Mouse (Mus musculus): ENCODE measurements around the gene Acot11. TPM values are rescaled to one million over a fixed set of nuclear protein-coding genes. Genes with fewer than 3 reads are reported as not detected.
"Not testable (repeated sequence)": the region's sequence is repeated elsewhere in the genome, so short reads cannot be mapped to it uniquely, and the experiment has no call there.

The Acot11 gene
- polyA plus RNA-seq, 1 experiment = 386 TPM

GRCm38 (mm10) chr4:106794247-106794646 is 10.6 kb downstream of the Acot11 start:
- H3K4me3 ChIP-seq (ENCODE audit: insufficient read depth, low read depth, low read length) = no peak overlapping the region
- H3K27ac ChIP-seq (replicated peaks; ENCODE audit: low read depth, low read length) = no peak overlapping the region
- H3K4me1 ChIP-seq (ENCODE audit: control insufficient read depth, insufficient read depth, insufficient read length, low read length) = 0 out of 2 replicates have a peak, but pooled peaks cover 2% of the 10 kb centered on the region

GRCm38 (mm10) chr4:106793826-106794225 is 11.0 kb downstream of the Acot11 start:
- H3K4me1 ChIP-seq (ENCODE audit: control insufficient read depth, insufficient read depth, insufficient read length, low read length); H3K4me3 ChIP-seq (ENCODE audit: insufficient read depth, low read depth, low read length); H3K27ac ChIP-seq (replicated peaks; ENCODE audit: low read depth, low read length): not testable (repeated sequence)

DNA sequence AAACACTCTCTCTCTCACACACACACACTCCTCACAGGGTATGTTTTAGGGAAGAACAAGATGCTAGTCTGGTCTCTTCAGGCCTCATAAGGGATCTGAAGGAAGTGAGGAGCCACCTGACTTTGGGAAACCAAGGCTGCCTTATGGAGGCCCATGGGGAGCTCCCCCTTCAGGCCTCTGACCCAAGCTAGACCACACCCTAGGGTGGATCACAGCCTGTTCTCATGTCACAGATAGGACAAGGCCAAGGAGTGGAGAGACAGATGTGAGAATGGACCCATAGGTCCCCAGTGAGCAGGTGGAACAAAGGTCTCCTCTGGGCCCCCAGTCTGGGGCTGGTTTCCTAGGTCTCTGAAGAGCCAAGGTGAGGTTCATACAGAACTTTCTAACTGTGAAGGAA is 12.5 kb downstream of the Acot11 start:
- H3K4me1 ChIP-seq (ENCODE audit: control insufficient read depth, insufficient read depth, insufficient read length, low read length) = peaks cover 5% of the 10 kb centered on the region; the same call in 1 of the 2 replicates
- H3K4me3 ChIP-seq (ENCODE audit: insufficient read depth, low read depth, low read length) = no peak overlapping the region
- no peak overlapping the region for H3K27ac ChIP-seq (replicated peaks; ENCODE audit: low read depth, low read length)

DNA sequence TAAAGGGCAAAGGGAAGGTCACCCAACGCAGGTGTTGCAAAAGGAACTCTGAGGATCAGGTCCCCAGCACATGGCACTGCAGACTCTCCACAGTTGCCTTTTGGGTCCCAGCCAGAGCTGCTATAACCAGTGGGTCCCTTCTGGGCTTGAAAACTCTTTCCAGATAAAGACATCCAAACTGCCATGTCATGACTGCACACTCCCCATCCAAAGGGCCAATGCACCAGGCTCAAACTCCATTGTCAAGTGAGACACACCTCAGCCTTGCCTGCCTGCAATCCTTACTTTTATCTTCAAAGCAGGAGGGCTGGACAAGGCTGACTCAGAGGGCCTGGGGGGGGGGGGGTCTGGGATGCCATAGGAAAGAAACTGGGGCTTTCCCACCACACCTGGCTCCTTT is 13.9 kb downstream of the Acot11 start:
- H3K27ac ChIP-seq (replicated peaks; ENCODE audit: low read depth, low read length) = 0 out of 2 replicates have a peak overlapping the region, but pooled peaks have one; percentile 26
- H3K4me1 ChIP-seq (ENCODE audit: control insufficient read depth, insufficient read depth, insufficient read length, low read length) = peaks cover 5% of the 10 kb centered on the region; the same call in 1 of the 2 replicates
- no peak overlapping the region for H3K4me3 ChIP-seq (ENCODE audit: insufficient read depth, low read depth, low read length)

- H3K4me1 ChIP-seq (ENCODE audit: control insufficient read depth, insufficient read depth, insufficient read length, low read length); H3K27ac ChIP-seq (replicated peaks; ENCODE audit: low read depth, low read length); H3K4me3 ChIP-seq (ENCODE audit: insufficient read depth, low read depth, low read length): not testable (repeated sequence)
Observed at GRCm38 (mm10) chr4:106790218-106790617, 14.6 kb downstream of the Acot11 start.

- Histone ChIP-seq H3K27ac (replicated peaks; ENCODE audit: low read depth, low read length) (no peak overlapping the region), H3K4me3 (ENCODE audit: insufficient read depth, low read depth, low read length) (no peak overlapping the region), H3K4me1 (ENCODE audit: control insufficient read depth, insufficient read depth, insufficient read length, low read length) (peaks cover 5% of the 10 kb centered on the region; the same call in 1 of the 2 replicates)
Observed at GRCm38 (mm10) chr4:106789705-106790104, 15.1 kb downstream of the Acot11 start.

- Histone ChIP-seq H3K27ac (replicated peaks; ENCODE audit: low read depth, low read length) (no peak overlapping the region), H3K4me1 (ENCODE audit: control insufficient read depth, insufficient read depth, insufficient read length, low read length) (peaks cover 5% of the 10 kb centered on the region; the same call in 1 of the 2 replicates), H3K4me3 (ENCODE audit: insufficient read depth, low read depth, low read length) (no peak overlapping the region)
Observed at GRCm38 (mm10) chr4:106788627-106789026, 16.2 kb downstream of the Acot11 start.

DNA sequence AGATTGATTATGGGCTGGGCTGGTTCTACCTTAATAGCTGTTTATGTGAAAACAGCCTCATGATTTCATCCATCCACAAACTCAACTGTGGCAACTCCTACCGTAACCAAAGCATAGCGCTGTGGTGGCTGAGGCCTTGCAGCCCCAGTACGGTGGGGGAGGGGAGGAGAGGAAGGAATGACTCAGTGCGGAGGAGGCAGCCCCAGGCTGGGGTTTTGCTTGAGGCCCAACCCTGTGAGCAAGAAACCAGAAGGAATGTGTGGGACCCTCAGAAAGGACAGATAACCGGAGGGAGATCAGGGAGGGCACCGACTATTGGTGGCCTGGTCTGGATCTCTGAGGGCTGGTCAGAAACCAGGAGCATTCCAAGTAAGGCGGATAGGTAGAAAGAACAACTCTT is 17.0 kb downstream of the Acot11 start:
- H3K4me1 ChIP-seq (ENCODE audit: control insufficient read depth, insufficient read depth, insufficient read length, low read length) = peaks cover 7% of the 10 kb centered on the region; the same call in 1 of the 2 replicates
- H3K27ac ChIP-seq (replicated peaks; ENCODE audit: low read depth, low read length) = no peak overlapping the region
- no peak overlapping the region for H3K4me3 ChIP-seq (ENCODE audit: insufficient read depth, low read depth, low read length)

GRCm38 (mm10) chr4:106785753-106786540 is 18.9 kb downstream of the Acot11 start:
- Histone ChIP-seq H3K27ac (replicated peaks; ENCODE audit: low read depth, low read length) (no peak overlapping the region), H3K4me3 (ENCODE audit: insufficient read depth, low read depth, low read length) (no peak overlapping the region), H3K4me1 (ENCODE audit: control insufficient read depth, insufficient read depth, insufficient read length, low read length) (peaks cover 8% of the 10 kb centered on the region; the same call in 1 of the 2 replicates)

- Histone ChIP-seq H3K4me1 (ENCODE audit: control insufficient read depth, insufficient read depth, insufficient read length, low read length) (peaks cover 8% of the 10 kb centered on the region; the same call in 1 of the 2 replicates), H3K27ac (replicated peaks; ENCODE audit: low read depth, low read length) (no peak overlapping the region), H3K4me3 (ENCODE audit: insufficient read depth, low read depth, low read length) (no peak overlapping the region)
Observed at GRCm38 (mm10) chr4:106785345-106785744, 19.5 kb downstream of the Acot11 start.

- Histone ChIP-seq H3K4me1 (ENCODE audit: control insufficient read depth, insufficient read depth, insufficient read length, low read length) (peaks cover 10% of the 10 kb centered on the region; the same call in 1 of the 2 replicates), H3K27ac (replicated peaks; ENCODE audit: low read depth, low read length) (no peak overlapping the region), H3K4me3 (ENCODE audit: insufficient read depth, low read depth, low read length) (no peak overlapping the region)
Observed at GRCm38 (mm10) chr4:106784806-106785205, 20.0 kb downstream of the Acot11 start.

DNA sequence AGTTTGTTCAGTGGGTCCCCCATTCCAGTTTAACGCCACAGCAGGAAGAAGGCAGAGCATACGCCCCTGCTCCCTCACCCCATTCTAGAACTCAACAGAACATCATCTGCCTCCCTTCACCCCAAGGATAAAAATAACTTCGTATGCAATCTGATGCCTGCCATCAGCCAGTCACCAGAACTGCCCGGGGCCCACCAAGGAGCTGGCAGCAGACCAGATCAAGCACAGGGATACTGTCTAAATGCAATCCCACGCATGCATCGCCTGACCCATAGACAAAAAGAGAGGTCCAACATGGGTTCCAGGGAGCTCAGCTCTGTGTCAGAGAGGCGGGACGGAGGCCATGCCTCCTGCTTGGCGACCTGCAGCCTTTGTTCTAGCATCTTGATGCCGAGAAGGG is 21.7 kb downstream of the Acot11 start:
- H3K4me3 ChIP-seq (ENCODE audit: insufficient read depth, low read depth, low read length) = no peak overlapping the region
- peaks cover 13% of the 10 kb centered on the region for H3K4me1 ChIP-seq (ENCODE audit: control insufficient read depth, insufficient read depth, insufficient read length, low read length)
- H3K27ac ChIP-seq (replicated peaks; ENCODE audit: low read depth, low read length) = no peak overlapping the region

DNA sequence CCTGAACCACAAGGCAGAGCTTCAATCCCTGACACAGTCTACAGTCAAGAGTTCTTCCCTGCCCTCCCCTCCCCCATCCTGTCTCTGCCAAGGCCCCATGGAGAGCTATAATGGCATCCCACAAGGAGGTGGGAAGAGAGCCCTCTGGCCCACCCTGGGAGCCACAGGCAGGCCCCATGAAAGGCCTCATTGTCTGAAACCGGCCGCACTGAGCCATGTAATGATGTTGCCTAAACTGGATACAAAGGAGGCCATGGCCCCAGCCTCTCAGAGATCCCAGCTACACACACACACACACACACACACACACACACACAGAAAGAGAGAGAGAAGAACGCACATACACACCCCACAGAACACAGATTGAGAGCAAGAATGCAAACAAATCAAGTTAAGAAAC is 24.8 kb downstream of the Acot11 start:
- H3K4me3 ChIP-seq (ENCODE audit: insufficient read depth, low read depth, low read length) = no peak overlapping the region
- H3K4me1 ChIP-seq (ENCODE audit: control insufficient read depth, insufficient read depth, insufficient read length, low read length) = peaks cover 8% of the 10 kb centered on the region
- H3K27ac ChIP-seq (replicated peaks; ENCODE audit: low read depth, low read length) = no peak overlapping the region; the same call in 1 of the 2 replicates

GRCm38 (mm10) chr4:106778116-106778788 is 26.5 kb downstream of the Acot11 start:
- Histone ChIP-seq H3K4me3 (ENCODE audit: insufficient read depth, low read depth, low read length) (no peak overlapping the region), H3K27ac (replicated peaks; ENCODE audit: low read depth, low read length) (peak overlapping the region; percentile 9; the same call in 1 of the 2 replicates), H3K4me1 (ENCODE audit: control insufficient read depth, insufficient read depth, insufficient read length, low read length) (peaks cover 8% of the 10 kb centered on the region)

DNA sequence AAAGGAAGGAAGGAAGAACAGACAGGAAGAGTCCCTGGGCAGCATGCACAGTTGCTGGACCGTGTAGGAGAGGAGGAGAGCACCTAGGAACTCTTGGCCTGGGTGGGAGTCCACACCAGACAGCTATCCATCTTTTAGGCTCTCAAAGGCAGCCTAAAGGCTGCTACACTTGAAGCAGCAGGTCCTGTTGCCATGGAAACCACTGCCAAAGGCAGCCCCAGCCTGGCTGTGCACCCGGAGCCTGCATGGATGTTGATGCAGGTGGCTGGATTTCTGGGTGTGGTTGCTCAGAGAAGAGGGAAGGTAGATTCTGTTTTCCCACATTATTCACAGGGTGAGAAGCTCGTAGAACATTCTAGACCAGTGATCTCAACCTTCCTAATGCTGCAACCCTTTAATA is 27.8 kb downstream of the Acot11 start:
- Histone ChIP-seq H3K4me1 (ENCODE audit: control insufficient read depth, insufficient read depth, insufficient read length, low read length) (peaks cover 5% of the 10 kb centered on the region), H3K27ac (replicated peaks; ENCODE audit: low read depth, low read length) (no peak overlapping the region), H3K4me3 (ENCODE audit: insufficient read depth, low read depth, low read length) (no peak overlapping the region)

Measured in brown adipose tissue, adult 24 weeks (tissue).